ENCODE assay signal across 25 mouse cellular contexts in genomic region chr5:81326916-81327315, GRCm38 (mm10).
"Had no signal": no experiment of that assay in that cellular context is flagged by ENCODE, and none has a peak within 500 bp of the region (broad histone marks: within the 10 kb centered on the region; RNA-seq: fewer than 3 reads in every experiment).

No protein-coding gene starts in this region.

- H3K36me3 ChIP-seq: heart, embryonic 13.5 days; heart, embryonic 15.5 days; hindbrain, embryonic 13.5 days; hindbrain, embryonic 15.5 days; kidney, embryonic 15.5 days; limb, embryonic 13.5 days; limb, embryonic 15.5 days had no signal

- ATAC-seq: forebrain, embryonic 16.5 days; hindbrain, postnatal 0 days; intestine, embryonic 16.5 days had no signal

- H3K4me3 ChIP-seq: heart, adult 2 months; heart, embryonic 13.5 days; heart, embryonic 15.5 days; hindbrain, embryonic 13.5 days; hindbrain, embryonic 15.5 days; kidney, embryonic 15.5 days; limb, embryonic 13.5 days; limb, embryonic 15.5 days had no signal

- H3K27me3 ChIP-seq: heart, embryonic 13.5 days; heart, embryonic 15.5 days; hindbrain, embryonic 13.5 days; hindbrain, embryonic 15.5 days; kidney, embryonic 15.5 days; limb, embryonic 13.5 days; limb, embryonic 15.5 days had no signal

- H3K9ac ChIP-seq: heart, embryonic 13.5 days; heart, embryonic 15.5 days; hindbrain, embryonic 13.5 days; hindbrain, embryonic 15.5 days; kidney, embryonic 15.5 days; limb, embryonic 13.5 days; limb, embryonic 15.5 days had no signal

- H3K27ac ChIP-seq: heart, adult 2 months; heart, embryonic 13.5 days; heart, embryonic 15.5 days; hindbrain, embryonic 13.5 days; hindbrain, embryonic 15.5 days; hindbrain, postnatal 0 days; kidney, embryonic 15.5 days; limb, embryonic 13.5 days; limb, embryonic 15.5 days had no signal

- DNase-seq: gastrocnemius, postnatal 14 days; gastrocnemius, postnatal 36 days; heart, adult 11 months; heart, adult 2 months; heart, postnatal 14 days; heart, postnatal 36 days; kidney, adult 11 months; kidney, adult 2 months; kidney, adult 9 months; kidney, postnatal 10 days; kidney, postnatal 36 days; layer of hippocampus, adult 9-11 months; layer of hippocampus, postnatal 36 days; left cerebral cortex, postnatal 4 days had no signal

- H3K4me2 ChIP-seq: heart, embryonic 11.5 days; heart, embryonic 13.5 days; heart, embryonic 15.5 days; hindbrain, embryonic 13.5 days; hindbrain, embryonic 15.5 days; kidney, embryonic 15.5 days; limb, embryonic 13.5 days; limb, embryonic 15.5 days had no signal

- H3K9me3 ChIP-seq: heart, embryonic 13.5 days; heart, embryonic 15.5 days; hindbrain, embryonic 13.5 days; hindbrain, embryonic 15.5 days; kidney, embryonic 15.5 days; limb, embryonic 13.5 days; limb, embryonic 15.5 days had no signal

- H3K4me1 ChIP-seq: heart, embryonic 13.5 days had no signal
